Mouse (Mus musculus) MEL (cell line): ENCODE data around the gene Fam173a.

Experiments
- CTCF ChIP-seq, 3 experiments: IDR thresholded peaks in 2 of 3; conservative IDR thresholded peaks in 1 of 3; 2 replicates each; pipeline ENCODE4 v1.5.1; 2011 to 2012; ENCODE audit warnings: low read length in 3 of 3, low read depth in 2 of 3, mild to moderate bottlenecking in 2 of 3, improper control_type of control experiment in 1 of 3, inconsistent platforms in 1 of 3, mixed read lengths in 1 of 3, moderate library complexity in 1 of 3; ENCODE audit not compliant: control insufficient read depth in 1 of 3, insufficient read depth in 1 of 3, poor library complexity in 1 of 3, severe bottlenecking in 1 of 3
- E2F4 ChIP-seq: IDR thresholded peaks from 2 replicates; pipeline ENCODE4 v1.6.1; 2011; ENCODE audit warnings: low read depth, low read length, improper control_type of control experiment, borderline replicate concordance
- ELF1 ChIP-seq: IDR thresholded peaks from 2 replicates; pipeline ENCODE4 v1.6.1; 2014; ENCODE audit warnings: low read depth, mild to moderate bottlenecking, inconsistent platforms, low read length, improper control_type of control experiment, moderate library complexity
- GATA1 ChIP-seq: IDR thresholded peaks from 2 replicates; pipeline ENCODE4 v1.6.1; 2011; ENCODE audit warnings: low read depth, low read length, improper control_type of control experiment
- JUND ChIP-seq: IDR thresholded peaks from 2 replicates; pipeline ENCODE4 v1.6.1; 2011; ENCODE audit warnings: low read depth, mild to moderate bottlenecking, improper control_type of control experiment, low read length
- MEF2A ChIP-seq: IDR thresholded peaks from 2 replicates; pipeline ENCODE4 v1.6.1; 2014; ENCODE audit warnings: low read depth, mild to moderate bottlenecking, inconsistent platforms, low read length, improper control_type of control experiment; ENCODE audit not compliant: poor library complexity, insufficient replicate concordance, severe bottlenecking; ENCODE audit errors: extremely low read depth
- MXI1 ChIP-seq: IDR thresholded peaks from 2 replicates; pipeline ENCODE4 v1.6.1; 2011; ENCODE audit warnings: mild to moderate bottlenecking, low read depth, low read length, improper control_type of control experiment
- POLR2A ChIP-seq, 2 experiments: IDR thresholded peaks; 2 replicates each; pipeline ENCODE4 v1.6.1; 2011 to 2012; ENCODE audit warnings: low read length in 2 of 2, mild to moderate bottlenecking in 2 of 2, control low read depth in 1 of 2, improper control_type of control experiment in 1 of 2, low read depth in 1 of 2, moderate library complexity in 1 of 2; ENCODE audit not compliant: control insufficient read depth in 1 of 2, insufficient read depth in 1 of 2, poor library complexity in 1 of 2
- POLR2AphosphoS2 ChIP-seq: IDR thresholded peaks from 2 replicates; pipeline ENCODE4 v1.6.1; 2011; ENCODE audit warnings: low read length, improper control_type of control experiment
- SIN3A ChIP-seq: IDR thresholded peaks from 2 replicates; pipeline ENCODE4 v1.6.1; 2012; ENCODE audit warnings: low read length, improper control_type of control experiment, inconsistent platforms
- ZMIZ1 ChIP-seq: IDR thresholded peaks from 2 replicates; pipeline ENCODE4 v1.6.1; 2012; ENCODE audit warnings: low read depth, mild to moderate bottlenecking, inconsistent platforms, low read length, improper control_type of control experiment, moderate library complexity

DNA sequence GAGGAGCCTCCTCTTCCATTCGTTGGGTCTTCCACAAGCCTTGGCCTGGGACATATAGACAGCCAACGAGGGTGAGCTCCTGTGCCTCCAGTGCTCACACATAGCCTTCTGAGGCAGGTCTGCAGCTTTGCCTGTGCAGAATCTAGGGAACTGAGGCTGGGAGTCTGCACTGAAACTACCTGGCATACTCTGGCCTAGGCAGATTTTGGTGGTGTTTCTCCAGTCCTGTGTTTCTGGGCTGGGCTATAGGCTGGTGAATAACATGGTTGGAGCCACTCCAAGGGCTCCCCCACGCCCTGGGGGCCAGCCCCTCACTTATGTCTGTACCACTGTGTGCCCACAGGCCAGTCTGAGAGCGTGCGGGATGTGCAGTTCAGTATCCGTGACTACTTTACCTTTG lies 32.6 kb upstream of the Fam173a start:
- TF ChIP-seq CTCF (IDR thresholded peaks at IDR 0.05 in 2 of 3, conservative IDR thresholded peaks at IDR 0.05 in 1 of 3; ENCODE audit: control insufficient read depth in 1 of 3, insufficient read depth in 1 of 3, low read depth in 2 of 3, low read length in 3 of 3, poor library complexity in 1 of 3, severe bottlenecking in 1 of 3), result no peak
- no peak for TF ChIP-seq E2F4
- no peak for TF ChIP-seq GATA1
- no peak for TF ChIP-seq ZMIZ1
- no peak for TF ChIP-seq JUND
- no peak for TF ChIP-seq SIN3A
- no peak for TF ChIP-seq POLR2A (IDR thresholded peaks at IDR 0.05; ENCODE audit: control insufficient read depth in 1 of 2, insufficient read depth in 1 of 2, low read depth in 1 of 2, low read length in 2 of 2, poor library complexity in 1 of 2)
- no peak for TF ChIP-seq ELF1
- no peak for TF ChIP-seq MXI1
- no peak for TF ChIP-seq POLR2AphosphoS2
- TF ChIP-seq MEF2A, result no peak
